Mouse (Mus musculus) retina, postnatal 7 days (tissue): Measurements from ENCODE around the gene Atxn2.
"Not testable (repeated sequence)": the region's sequence is repeated elsewhere in the genome, so short reads cannot be mapped to it uniquely, and the experiment has no call there.

Experiments
- DNase-seq: peaks from one replicate; pipeline ENCODE4 v3.0.0-alpha.2; 2012; ENCODE audit warnings: low read depth, low spot score

Gene Atxn2

DNA sequence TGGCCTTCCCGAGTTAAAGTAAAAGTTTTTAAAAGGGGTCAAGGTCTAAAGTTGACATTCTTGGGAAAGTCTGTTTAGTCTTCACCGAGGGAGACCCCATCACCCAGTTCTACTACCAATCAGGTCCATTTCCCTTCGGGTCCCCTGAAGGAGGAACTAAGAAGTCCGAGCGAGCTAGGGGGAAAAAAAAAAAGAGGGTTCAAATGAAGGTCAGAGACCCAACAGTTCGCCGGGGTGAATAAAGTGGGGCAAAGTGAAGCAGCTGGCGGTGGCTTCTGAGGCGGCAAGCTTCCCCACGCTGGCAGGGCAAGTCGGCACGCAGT is 325 bp upstream of the Atxn2 start:
- no peak for DNase-seq

DNA sequence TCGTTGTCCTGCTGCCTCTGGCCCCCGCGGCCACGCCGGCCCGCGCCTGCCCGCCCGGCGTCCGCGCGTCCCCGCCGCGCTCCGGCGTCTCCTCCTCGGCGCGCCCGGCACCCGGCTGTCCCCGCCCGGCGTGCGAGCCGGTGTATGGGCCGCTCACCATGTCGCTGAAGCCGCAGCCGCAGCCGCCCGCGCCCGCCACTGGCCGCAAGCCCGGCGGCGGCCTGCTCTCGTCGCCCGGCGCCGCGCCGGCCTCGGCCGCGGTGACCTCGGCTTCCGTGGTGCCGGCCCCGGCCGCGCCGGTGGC is 743 bp downstream of the Atxn2 start:
- DNase-seq: no peak

GRCm38 (mm10) chr5:121712232-121712933 is 1.2 kb downstream of the Atxn2 start:
- no peak for DNase-seq

- DNase-seq: no peak
Measured at GRCm38 (mm10) chr5:121712934-121713538, 1.9 kb downstream of the Atxn2 start.

DNA sequence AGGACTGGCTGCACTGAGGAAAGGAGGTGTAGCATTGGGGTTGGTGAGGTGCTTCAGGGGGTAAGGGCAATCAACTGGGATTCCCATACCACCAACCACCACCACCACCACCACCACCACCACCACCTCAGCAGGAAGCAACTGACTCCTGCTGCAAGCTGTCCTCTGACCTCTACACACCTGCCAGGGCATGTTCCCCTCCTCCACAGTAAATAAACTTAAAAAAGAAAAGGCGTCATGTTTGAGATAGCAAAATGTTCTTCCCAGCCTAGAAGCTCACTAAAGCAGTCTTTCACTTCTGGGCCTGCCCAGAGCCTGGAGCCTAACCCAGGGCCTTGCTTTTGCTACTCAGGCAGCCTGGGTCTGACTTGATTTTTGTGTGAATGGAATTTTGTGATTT is 3.2 kb downstream of the Atxn2 start:
- DNase-seq: no peak

GRCm38 (mm10) chr5:121714928-121715327 is 3.8 kb downstream of the Atxn2 start:
- no peak for DNase-seq

DNA sequence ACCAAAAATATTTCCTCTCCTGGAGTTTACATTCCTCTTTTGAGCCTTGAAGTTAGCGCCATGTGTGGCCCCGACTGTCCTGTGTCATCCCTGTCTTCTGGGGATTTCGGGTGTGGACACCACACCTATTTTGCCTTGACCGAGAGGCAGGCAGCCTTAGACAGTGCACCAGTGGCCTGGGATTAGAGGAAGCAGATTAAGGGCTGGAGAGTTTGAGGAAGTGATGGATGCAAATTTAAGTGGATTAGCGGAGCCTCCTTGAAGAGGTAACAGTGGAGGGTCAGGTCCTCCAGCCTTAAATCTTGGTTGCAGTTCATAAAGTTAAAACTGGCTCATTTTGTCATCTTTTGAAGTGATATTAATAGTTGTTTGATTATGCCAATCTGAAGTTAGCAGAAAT is 7.3 kb downstream of the Atxn2 start:
- no peak for DNase-seq

DNA sequence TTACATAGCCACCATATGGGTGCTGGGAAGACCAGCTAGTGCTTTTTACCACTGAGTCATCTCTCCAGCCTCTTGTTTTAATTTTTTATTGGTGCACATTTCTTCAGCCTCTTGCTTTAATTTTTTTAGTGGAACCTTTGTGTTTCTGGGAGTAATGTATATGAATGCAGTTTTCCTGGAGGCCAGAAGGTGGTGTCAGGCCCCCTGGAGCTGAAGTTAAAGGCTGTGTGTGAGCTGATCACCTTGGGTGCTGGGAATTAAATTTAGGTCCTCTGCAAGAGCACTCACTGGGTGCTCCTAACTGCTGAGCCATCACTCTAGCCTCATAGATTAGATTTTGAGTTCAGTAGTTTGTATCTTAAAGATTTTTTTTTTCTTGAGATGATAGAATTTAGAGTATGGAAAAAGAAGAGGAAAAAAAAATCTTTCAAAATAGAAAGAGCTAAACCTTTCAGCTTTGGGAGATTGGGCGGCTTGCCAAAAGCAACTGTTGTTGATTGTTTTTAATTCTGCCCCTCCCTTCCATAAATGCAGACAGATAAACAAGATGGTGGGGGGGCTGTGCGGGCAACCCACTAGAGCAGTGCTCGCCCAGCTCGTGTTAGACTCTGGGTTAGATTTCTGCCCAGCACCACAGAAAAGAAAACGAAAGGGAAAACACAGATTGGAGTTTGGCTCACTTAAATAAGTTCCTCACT is 9.9 kb downstream of the Atxn2 start:
- no peak for DNase-seq

GRCm38 (mm10) chr5:121721841-121722240 is 10.7 kb downstream of the Atxn2 start:
- no peak for DNase-seq

DNA sequence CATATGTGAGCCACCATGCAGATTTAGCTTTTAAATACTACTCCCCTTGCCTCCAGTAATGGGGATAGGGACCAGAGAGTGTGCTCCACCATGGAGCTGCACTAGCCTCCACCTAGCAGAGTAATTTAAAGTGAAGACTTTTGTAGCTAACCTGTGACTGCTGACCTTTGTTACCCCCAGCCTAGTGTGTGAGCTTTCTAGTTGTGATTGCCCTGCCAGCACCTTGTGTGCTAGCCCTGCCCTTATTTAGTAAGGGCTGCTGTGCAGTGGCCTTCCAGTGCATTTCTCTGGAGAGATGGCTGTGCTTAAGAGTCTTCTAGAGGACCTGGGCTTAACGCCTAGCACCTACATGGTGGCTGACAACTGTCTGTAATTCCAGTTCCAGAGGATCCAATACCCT is 13.5 kb downstream of the Atxn2 start:
- no peak for DNase-seq

DNA sequence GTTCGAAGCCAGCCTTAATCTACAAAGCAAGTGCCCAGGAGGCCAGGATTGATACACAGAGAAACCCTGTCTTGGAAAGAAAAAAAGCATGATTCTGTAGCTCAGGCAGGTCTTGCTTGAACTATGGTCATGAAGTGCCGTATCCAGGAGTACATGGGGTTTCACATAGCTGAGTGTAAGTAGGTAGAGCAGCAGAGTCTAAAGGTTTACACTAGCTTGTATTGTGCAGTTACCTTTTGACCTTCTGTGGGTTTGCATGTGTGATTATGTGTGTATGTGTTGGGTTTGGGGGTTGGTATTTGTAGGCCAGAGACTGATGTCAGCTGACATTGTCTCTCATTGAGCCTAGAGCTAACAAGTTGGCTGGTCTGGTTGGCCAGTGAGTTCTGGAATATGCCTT is 18.9 kb downstream of the Atxn2 start:
- DNase-seq: no peak

DNA sequence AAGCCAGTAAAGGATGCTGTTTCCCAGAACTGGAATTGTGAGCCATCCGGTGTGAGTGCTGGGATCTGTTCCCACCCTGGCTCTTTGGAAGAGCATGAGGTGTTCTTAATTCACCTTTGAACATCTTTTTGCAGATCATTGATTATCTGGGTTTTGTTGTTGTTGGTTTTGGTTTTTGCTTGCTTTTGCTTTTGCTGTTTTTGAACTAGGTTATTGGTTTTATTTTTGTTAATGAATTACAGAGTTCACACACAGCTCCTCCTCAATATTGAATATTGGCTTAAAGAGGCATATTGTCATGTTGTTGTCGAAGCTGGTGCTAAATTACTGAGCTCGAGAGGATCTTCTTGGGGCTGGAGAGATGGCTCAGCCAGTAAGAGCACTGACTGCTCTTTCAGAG is 25.5 kb downstream of the Atxn2 start:
- DNase-seq: no peak

- not testable (repeated sequence) for DNase-seq
Measured at GRCm38 (mm10) chr5:121738162-121738561, 27.0 kb downstream of the Atxn2 start.

DNA sequence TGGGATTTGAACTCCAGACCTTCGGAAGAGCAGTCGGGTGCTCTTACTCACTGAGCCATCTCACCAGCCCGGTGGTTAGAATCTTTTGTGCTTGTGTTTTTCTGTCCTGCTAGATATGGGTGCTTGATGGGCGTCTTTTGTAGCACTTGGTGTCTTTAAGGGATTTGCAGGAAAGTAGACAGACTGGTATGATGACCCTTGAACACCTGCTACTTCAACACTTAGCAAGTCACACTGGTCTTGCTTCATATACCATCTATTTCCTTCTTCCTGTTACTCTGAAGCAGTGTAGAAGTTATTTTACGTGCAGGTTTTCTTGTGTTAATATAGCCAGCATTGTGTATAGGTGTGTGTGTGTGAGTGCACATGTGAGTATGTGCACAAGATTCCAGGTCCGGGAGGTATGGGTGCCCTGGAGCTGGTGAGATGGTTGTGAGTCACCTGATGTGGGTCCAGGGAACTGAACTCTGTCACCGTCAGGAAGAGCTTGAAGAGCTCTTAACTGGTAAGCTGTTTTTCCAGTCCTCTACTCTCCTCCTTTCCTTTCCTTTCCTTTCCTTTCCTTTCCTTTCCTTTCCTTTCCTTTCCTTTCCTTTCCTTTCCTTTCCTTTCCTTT is 27.5 kb downstream of the Atxn2 start:
- DNase-seq: no peak

GRCm38 (mm10) chr5:121740516-121740915 is 29.4 kb downstream of the Atxn2 start:
- no peak for DNase-seq

DNA sequence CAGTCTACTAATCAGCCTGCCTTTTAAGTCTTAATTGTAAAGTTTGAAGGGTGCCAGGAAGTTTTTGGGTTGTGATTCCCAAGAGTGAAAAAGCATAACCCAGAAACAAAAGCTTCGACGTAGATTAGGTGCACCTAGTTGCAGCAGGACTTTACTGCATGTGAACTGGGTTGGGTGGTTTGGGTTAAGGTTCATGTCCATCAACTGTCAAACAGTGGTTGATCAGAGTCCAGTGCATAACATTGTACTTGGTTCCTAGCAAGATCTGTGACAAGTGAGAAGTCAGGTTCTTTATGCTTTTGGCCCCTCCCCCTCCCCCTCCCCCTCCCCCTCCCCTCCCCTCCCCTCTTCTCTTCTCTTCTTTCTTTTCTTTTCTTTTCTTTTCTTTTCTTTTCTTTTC is 31.8 kb downstream of the Atxn2 start:
- DNase-seq: no peak

DNA sequence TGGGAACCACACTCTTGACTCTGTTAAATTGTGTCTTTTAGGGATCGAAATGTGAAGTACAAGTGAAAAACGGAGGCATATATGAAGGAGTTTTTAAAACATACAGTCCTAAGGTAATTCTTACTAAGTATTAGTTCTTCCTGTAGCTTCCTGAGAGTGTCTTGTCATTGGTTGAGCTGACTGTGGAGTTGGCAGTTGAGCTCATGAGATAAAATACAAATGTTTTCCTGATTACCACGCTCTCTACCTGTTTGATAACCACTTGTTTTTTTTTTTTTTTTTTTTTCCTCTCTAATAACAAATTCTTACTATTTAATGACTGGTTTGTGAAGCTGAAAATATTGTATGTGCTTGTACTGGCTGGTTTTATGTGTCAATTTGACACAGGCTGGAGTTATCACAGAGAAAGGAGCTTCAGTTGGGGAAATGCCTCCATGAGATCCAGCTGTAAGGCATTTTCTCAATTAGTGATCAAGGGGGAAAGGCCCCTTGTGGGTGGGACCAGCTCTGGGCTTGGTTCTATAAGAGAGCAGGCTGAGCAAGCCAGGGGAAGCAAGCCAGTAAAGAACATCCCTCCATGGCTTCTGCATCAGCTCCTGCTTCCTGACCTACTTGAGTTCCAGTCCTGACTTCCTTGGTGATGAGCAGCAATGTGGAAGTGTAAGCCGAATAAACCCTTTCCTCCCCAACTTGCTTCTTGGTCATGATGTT is 36.9 kb downstream of the Atxn2 start:
- DNase-seq: not testable (repeated sequence)

- DNase-seq: no peak
Measured at GRCm38 (mm10) chr5:121749633-121750032, 38.5 kb downstream of the Atxn2 start.

- no peak for DNase-seq
Measured at GRCm38 (mm10) chr5:121757900-121758299, 46.8 kb downstream of the Atxn2 start.

- no peak for DNase-seq
Measured at GRCm38 (mm10) chr5:121758341-121758740, 47.2 kb downstream of the Atxn2 start.

DNA sequence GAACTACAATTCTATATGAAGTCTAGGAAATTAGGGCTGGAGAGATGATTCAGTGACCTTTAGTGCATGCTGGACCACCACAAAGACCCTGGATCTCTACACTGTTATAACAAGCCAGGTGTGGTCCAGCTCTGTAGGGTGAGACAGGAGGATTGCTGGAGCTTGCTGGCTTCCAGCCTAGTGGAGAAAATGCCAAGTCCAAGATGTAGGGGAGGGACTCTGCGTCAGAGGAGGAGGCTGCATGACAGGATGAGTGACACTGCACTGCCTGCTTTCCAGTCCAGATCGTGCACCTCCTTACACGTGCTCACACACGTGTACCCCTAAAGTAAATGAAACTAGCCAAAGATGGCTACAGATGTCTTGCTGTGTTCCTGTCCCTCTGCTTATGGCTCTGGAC is 48.8 kb downstream of the Atxn2 start:
- no peak for DNase-seq

GRCm38 (mm10) chr5:121761459-121761858 is 50.3 kb downstream of the Atxn2 start:
- DNase-seq: no peak
